Mouse (Mus musculus): Measurements from ENCODE around the gene Ino80b. TPM values are rescaled to one million over a fixed set of nuclear protein-coding genes. Genes with fewer than 3 reads are reported as not detected.
"Not testable (repeated sequence)": the region's sequence is repeated elsewhere in the genome, so short reads cannot be mapped to it uniquely, and the experiment has no call there.

Ino80b gene
- total RNA-seq (2021): 24.3 and 31.3 TPM in 2 replicates
- long read RNA-seq, transcript Ino80b-202 (5 exons, 1,503 nt): major isoform, 10 of 11 reads
- long read RNA-seq, partial matches to known transcripts: 1 of 11 reads
- long read RNA-seq, other reads (novel, unspliced or antisense): 0 of 11 reads

DNA sequence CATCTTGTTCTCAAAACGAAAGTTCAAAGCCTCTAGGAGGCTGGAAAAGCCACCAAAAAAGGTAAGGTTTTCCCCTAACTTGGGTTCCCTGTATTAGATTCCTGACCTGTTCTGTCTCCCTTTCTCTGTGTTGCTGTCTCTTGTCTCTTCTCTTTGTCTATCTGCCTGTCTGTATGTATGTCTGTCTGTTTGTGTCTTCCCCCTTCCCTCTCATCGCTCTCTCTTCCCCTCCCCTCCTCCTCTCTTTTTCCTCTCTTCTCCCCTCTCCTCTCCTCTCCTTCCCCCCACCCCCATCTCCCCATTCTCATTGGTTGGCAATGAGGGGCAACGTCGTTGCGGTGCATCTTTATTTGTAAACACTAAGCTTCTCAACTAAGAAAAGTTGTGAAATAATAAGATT is at the start of gene Ino80b:
Gene Ino80b, minus strand, starts transcription at position 101 of the 400 bp plus-strand sequence.
- no peak for DNase-seq

GRCm38 (mm10) chr6:83172240-83172920 is 47.1 kb upstream of the Ino80b start:
- DNase-seq: peak; percentile 1

GRCm38 (mm10) chr6:83171063-83171462 is 45.8 kb upstream of the Ino80b start:
- DNase-seq: no peak

DNA sequence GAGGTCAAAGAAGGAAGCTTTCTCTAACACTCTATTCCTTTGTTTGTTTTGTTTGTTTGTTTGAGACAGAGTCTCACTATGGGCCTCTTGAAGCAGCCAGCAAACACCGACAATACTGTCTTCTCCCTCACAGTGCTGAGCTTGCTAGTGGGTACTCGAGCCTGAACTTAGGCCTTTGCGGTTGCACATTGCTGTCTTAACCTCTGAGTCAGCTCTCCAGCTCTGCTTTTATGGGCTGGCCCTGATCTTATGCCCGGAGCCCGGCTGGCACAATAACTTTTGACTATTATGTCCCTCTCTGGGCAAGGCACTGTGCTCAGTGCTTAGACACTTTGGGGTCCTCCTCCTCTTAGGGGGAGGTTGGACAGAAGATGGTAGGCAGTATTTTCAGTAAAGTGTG is 44.6 kb upstream of the Ino80b start:
- peak; percentile 38 for DNase-seq

DNA sequence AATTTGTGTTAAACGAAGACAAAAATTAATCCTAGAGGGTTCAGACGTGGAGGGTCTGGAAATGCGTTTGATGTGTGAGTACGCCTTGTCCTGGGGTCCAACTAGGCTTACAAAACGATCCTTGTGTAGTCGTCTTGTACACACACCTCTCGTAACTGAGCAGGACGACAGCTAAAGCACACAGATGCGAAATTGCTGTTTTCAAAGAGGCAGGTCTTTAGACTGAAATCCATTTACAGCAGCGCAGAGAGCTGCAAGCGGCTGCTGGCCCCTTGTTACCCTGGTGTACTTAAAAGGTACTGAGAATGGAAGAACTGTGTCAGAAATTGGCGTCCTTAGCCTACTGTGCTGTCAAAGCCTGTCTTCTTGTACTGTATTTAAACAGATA is 41.0 kb upstream of the Ino80b start:
- DNase-seq: no peak

- peak; percentile 95 for DNase-seq
Observed at GRCm38 (mm10) chr6:83165607-83166242, 40.5 kb upstream of the Ino80b start, which contains the start of gene Dctn1. Gene Dctn1 (plus strand): TSS chr6:83165920.

DNA sequence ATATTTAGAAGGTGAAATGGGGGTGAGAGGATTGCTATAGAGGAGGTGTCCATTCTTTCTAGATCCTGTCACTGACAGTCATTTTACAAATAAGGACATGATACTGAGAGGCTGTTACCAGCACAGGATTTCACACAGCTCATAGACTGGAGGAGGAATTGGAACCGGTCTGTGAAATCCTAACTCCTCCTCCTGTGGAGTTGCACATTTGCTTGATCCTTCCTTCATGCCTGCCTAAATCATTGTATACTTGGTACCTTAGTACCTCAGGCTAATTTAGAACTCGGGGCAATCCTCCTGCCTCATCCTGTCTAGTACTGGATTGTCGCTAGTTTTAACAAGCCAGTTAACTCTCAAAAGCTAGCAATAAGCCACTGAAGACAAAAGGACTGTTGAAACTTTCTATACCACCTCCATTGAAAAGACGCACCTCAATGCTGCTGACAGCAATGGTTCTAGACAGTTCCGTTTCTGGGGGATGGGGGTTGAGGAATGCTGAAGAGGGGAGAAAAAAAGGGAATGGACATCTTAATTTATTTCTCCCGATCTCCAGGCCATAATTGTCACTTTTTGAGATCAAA is 39.9 kb upstream of the Ino80b start:
- no peak for DNase-seq

DNA sequence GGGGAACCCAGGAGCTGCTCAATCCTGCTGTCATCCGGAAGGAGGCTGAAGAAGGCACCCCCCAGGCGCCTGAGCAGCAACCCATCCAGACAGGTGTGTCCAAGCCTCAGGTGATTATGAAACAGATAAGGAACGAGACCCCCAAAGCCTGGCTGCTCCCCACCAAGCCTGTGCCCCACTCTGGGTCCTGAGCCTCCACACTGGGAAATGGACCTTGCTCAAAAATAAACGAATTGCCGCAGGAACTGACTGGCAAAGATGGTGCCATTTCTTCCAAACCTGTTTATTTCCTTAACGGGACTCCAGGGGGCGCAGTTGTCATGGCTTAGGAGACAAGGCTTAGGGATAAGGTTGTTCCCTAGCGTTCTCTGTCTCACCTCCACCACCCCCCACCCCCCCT is 37.5 kb upstream of the Ino80b start:
- peak; percentile 67 for DNase-seq

GRCm38 (mm10) chr6:83161921-83162641 is 36.9 kb upstream of the Ino80b start:
- peak; percentile 49 for DNase-seq

GRCm38 (mm10) chr6:83161442-83161841 is 36.2 kb upstream of the Ino80b start:
- no peak for DNase-seq

- not testable (repeated sequence) for DNase-seq
Observed at GRCm38 (mm10) chr6:83159456-83159855, 34.2 kb upstream of the Ino80b start.

DNA sequence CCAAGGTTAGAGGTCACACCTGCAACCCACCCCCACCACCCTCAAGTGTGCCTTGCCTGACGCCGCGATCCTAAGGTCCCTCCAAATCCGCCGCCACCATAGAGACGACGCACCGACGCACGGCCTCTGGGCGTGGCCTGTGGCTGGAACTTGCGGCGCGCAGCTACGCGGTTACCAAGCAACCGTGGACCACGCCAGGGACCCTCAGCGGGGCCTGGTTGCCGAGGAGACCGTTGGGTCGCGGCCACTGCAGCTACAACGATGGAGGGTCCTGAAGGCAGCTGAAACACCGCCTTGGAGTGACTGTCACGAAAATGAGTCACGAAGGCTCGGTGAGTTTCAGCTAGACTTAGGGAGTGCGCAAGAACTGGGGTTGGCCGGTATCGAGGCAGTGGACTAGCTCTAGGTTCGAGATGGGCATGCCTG is 31.0 kb upstream of the Ino80b start, which contains the start of the genes Wdr54 and 1700003E16Rik:
Gene Wdr54, minus strand, starts transcription at position 139 of the 426 bp plus-strand sequence.
Gene 1700003E16Rik, plus strand, starts transcription at position 146 of the 426 bp plus-strand sequence.
- DNase-seq: peak; percentile 65

DNA sequence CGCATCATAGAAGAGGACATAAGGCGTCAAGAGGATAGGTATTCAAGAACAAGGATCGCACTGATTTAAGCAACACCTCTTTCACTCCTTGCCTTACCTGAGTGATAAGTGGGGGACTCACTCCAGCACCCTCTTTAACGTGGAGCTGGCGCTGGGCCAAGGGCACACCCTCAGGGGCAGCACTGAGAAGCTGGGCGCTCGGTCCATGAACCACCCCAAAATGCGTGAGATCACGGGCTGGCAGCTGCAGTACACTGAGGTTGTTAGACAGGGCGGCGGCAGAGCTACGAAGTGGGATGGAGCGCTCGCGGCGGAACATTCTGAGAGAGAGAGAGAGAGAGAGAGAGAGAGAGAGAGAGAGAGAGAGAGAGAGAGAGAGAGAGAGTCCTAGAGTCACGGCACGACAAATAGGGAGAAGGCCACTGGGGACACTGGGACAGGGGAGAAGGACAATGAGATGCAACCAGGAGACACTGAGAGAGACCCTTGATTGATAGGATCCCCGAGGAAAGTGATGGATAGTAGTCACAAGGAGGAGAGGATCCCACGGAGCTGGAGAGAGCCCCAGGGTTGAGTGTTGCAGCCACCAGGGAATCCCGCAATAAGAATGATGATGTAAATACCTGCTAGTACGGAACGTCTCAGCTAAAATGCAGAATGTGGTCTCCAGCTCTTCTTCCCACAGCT is 30.5 kb upstream of the Ino80b start:
- DNase-seq: no peak

GRCm38 (mm10) chr6:83153485-83153884 is 28.3 kb upstream of the Ino80b start:
- no peak for DNase-seq

GRCm38 (mm10) chr6:83153038-83153437 is 27.8 kb upstream of the Ino80b start:
- DNase-seq: no peak

GRCm38 (mm10) chr6:83151721-83152120 is 26.5 kb upstream of the Ino80b start:
- DNase-seq: no peak

GRCm38 (mm10) chr6:83147280-83147679 is 22.0 kb upstream of the Ino80b start:
- DNase-seq: peak; percentile 32

DNA sequence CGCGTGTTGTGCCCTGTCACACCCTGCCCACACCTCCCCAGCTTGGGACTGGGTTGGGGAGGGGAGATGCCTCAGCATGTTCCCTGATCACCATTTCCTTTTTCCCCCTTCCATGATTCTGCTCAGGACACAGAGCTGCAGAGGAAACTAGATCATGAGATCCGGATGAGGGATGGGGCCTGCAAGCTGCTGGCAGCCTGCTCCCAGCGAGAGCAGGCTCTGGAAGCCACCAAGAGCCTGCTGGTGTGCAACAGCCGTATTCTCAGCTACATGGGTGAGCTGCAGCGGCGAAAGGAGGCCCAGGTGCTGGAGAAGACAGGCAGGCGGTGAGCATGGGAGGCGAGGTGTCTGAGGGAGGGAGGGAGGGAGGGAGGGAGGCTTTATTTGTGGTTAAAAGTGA is 20.6 kb upstream of the Ino80b start:
- no peak for DNase-seq

GRCm38 (mm10) chr6:83145209-83145608 is 20.0 kb upstream of the Ino80b start:
- no peak for DNase-seq

DNA sequence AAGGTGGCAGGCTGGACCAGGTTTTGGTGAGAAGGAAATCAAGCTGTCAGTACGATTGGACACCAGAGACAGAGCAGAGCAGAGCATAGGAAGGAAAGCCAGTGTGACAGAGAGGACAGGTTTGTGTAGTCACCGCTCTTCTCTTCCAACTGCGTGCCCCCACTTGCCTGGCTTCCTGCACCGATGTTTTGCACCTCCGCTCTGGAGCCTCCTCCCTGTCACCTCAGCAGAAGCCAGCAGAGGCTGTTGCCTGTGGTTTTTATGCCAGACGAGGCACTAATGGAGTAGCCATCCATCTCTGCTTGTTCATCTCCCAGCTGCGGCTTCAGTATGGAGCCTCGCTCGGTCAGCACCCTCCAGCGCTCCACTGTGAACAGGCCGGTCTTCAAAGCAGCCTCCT is 17.7 kb upstream of the Ino80b start:
- DNase-seq: no peak

GRCm38 (mm10) chr6:83142211-83142731 is 17.0 kb upstream of the Ino80b start:
- no peak for DNase-seq
